Mouse (Mus musculus) E14TG2a.4 (cell line): ENCODE results near the gene Il16.

Source experiments
- H3K27me3 ChIP-seq: 2 replicates; pipeline ENCODE4 v1.6.1; 2014; ENCODE audit warnings: low read length, control low read depth; ENCODE audit not compliant: insufficient read depth
- H3K36me3 ChIP-seq: 2 replicates; pipeline ENCODE4 v1.6.1; 2014; ENCODE audit warnings: low read length, control low read depth; ENCODE audit not compliant: insufficient read depth
- H3K4me1 ChIP-seq: replicated peaks from 2 replicates; pipeline ENCODE4 v1.6.1; 2014; ENCODE audit warnings: low read depth, low read length, control low read depth
- H3K4me3 ChIP-seq: replicated peaks from 2 replicates; pipeline ENCODE4 v1.5.1; 2014; ENCODE audit warnings: mild to moderate bottlenecking, low read length
- H3K9me3 ChIP-seq: 2 replicates; pipeline ENCODE4 v1.6.1; 2014; ENCODE audit warnings: low read length, control low read depth
- CTCF ChIP-seq: conservative IDR thresholded peaks from 2 replicates; pipeline ENCODE4 v1.5.1; 2014; ENCODE audit warnings: low read length
- NANOG ChIP-seq: IDR thresholded peaks from 2 replicates; pipeline ENCODE4 v1.6.1; 2014; ENCODE audit warnings: borderline replicate concordance, low read length, mixed read lengths
- POU5F1 ChIP-seq: IDR thresholded peaks from 2 replicates; pipeline ENCODE4 v1.6.1; 2014; ENCODE audit warnings: low read length, borderline replicate concordance

Il16 gene

GRCm38 (mm10) chr7:83678506-83678905 lies 67.0 kb downstream of the Il16 start:
- Histone ChIP-seq H3K4me1 (no peaks in the 10 kb centered on the region), H3K9me3 (no peaks in the 10 kb centered on the region), H3K4me3 (no peak overlapping the region), H3K27me3 (peaks cover 5% of the 10 kb centered on the region; the same call in 1 of the 2 replicates), H3K36me3 (no peaks in the 10 kb centered on the region)
- TF ChIP-seq NANOG, result no peak
- TF ChIP-seq POU5F1, result no peak
- no peak for TF ChIP-seq CTCF

- Histone ChIP-seq H3K36me3 (no peaks in the 10 kb centered on the region), H3K4me1 (no peaks in the 10 kb centered on the region), H3K9me3 (no peaks in the 10 kb centered on the region), H3K4me3 (no peak overlapping the region), H3K27me3 (peaks cover 5% of the 10 kb centered on the region; the same call in 1 of the 2 replicates)
- TF ChIP-seq POU5F1 (no peak), CTCF (no peak), NANOG (no peak)
Measured at GRCm38 (mm10) chr7:83677296-83677695, 68.2 kb downstream of the Il16 start.

GRCm38 (mm10) chr7:83675545-83676254 lies 69.8 kb downstream of the Il16 start:
- H3K27me3 ChIP-seq, result peaks cover 5% of the 10 kb centered on the region; the same call in 1 of the 2 replicates
- no peaks in the 10 kb centered on the region for H3K36me3 ChIP-seq
- no peaks in the 10 kb centered on the region for H3K9me3 ChIP-seq
- no peak for TF ChIP-seq NANOG
- peak; percentile 48 for TF ChIP-seq CTCF
- no peak for TF ChIP-seq POU5F1
- H3K4me1 ChIP-seq, result no peaks in the 10 kb centered on the region
- H3K4me3 ChIP-seq, result no peak overlapping the region

- H3K4me1 ChIP-seq, result no peaks in the 10 kb centered on the region
- H3K9me3 ChIP-seq, result no peaks in the 10 kb centered on the region
- H3K36me3 ChIP-seq, result no peaks in the 10 kb centered on the region
- H3K4me3 ChIP-seq, result no peak overlapping the region
- H3K27me3 ChIP-seq, result no peaks in the 10 kb centered on the region
- TF ChIP-seq POU5F1, result no peak
- no peak for TF ChIP-seq NANOG
- TF ChIP-seq CTCF, result no peak
Measured at GRCm38 (mm10) chr7:83671573-83671972, 74.0 kb downstream of the Il16 start.

- TF ChIP-seq CTCF (peak; percentile 86), NANOG (no peak)
- no peaks in the 10 kb centered on the region for H3K27me3 ChIP-seq
- no peaks in the 10 kb centered on the region for H3K4me1 ChIP-seq
- H3K9me3 ChIP-seq, result no peaks in the 10 kb centered on the region
- H3K4me3 ChIP-seq, result no peak overlapping the region
- H3K36me3 ChIP-seq, result no peaks in the 10 kb centered on the region
Measured at GRCm38 (mm10) chr7:83668724-83669123, 76.8 kb downstream of the Il16 start.

- no peak overlapping the region for H3K4me3 ChIP-seq
- H3K4me1 ChIP-seq, result no peaks in the 10 kb centered on the region
- no peaks in the 10 kb centered on the region for H3K9me3 ChIP-seq
- no peak for TF ChIP-seq NANOG
- no peak for TF ChIP-seq POU5F1
- TF ChIP-seq CTCF, result no peak
- peaks cover under 1% of the 10 kb centered on the region; the same call in 1 of the 2 replicates for H3K27me3 ChIP-seq
- H3K36me3 ChIP-seq, result no peaks in the 10 kb centered on the region
Measured at GRCm38 (mm10) chr7:83667936-83668645, 77.4 kb downstream of the Il16 start.

GRCm38 (mm10) chr7:83666087-83666595 lies 79.4 kb downstream of the Il16 start:
- TF ChIP-seq CTCF (no peak), POU5F1 (no peak), NANOG (no peak)
- no peak overlapping the region for H3K4me3 ChIP-seq
- no peaks in the 10 kb centered on the region for H3K36me3 ChIP-seq

GRCm38 (mm10) chr7:83662711-83663375 lies 82.7 kb downstream of the Il16 start:
- Histone ChIP-seq H3K4me3 (no peak overlapping the region), H3K9me3 (peaks cover 8% of the 10 kb centered on the region), H3K4me1 (peaks cover 3% of the 10 kb centered on the region; the same call in 1 of the 2 replicates), H3K27me3 (peaks cover 9% of the 10 kb centered on the region; the same call in 1 of the 2 replicates), H3K36me3 (no peaks in the 10 kb centered on the region)
- TF ChIP-seq NANOG (no peak), CTCF (no peak), POU5F1 (no peak)

More at GRCm38 (mm10) chr7:83666087-83666595, 79.4 kb downstream of the Il16 start:
- Histone ChIP-seq H3K4me1 (no peaks in the 10 kb centered on the region), H3K9me3 (no peaks in the 10 kb centered on the region), H3K27me3 (peaks cover 6% of the 10 kb centered on the region; the same call in 1 of the 2 replicates)
